Mouse (Mus musculus) gastrocnemius, adult 2 months (tissue): ENCODE results near the gene S100a8. TPM values are rescaled to one million over a fixed set of nuclear protein-coding genes. Genes with fewer than 3 reads are reported as not detected.

ENCODE experiments used
- DNase-seq: peaks from one replicate; pipeline ENCODE4 v3.0.0; 2022
- H3K27ac ChIP-seq: fragments of 200-600 bp; 2 replicates; pipeline ENCODE4 v1.8.1; 2022; ENCODE audit warnings: mild to moderate bottlenecking
- H3K4me3 ChIP-seq: fragments of 200-600 bp; 2 replicates; pipeline ENCODE4 v1.8.1; 2022; ENCODE audit warnings: mild to moderate bottlenecking, moderate library complexity
- CTCF ChIP-seq: fragments of 200-600 bp; IDR thresholded peaks from 2 replicates; pipeline ENCODE4 v1.8.1; 2022; ENCODE audit warnings: antibody characterized with exemption, mild to moderate bottlenecking, moderate library complexity
- intact Hi-C: fragments of 180-260 bp; cut with DNase I; formaldehyde crosslinking; loops from one replicate; pipeline ENCODE4 v1.15.1; 2025
- long read RNA-seq, 2 experiments: library from polyadenylated mRNA; stranded (forward); transcript quantifications; one replicate each; pipeline ENCODE4 v2.0.0; 2021
- total RNA-seq, 2 experiments: library from RNA; stranded (reverse); gene quantifications; 2 replicates each; pipeline ENCODE4 v1.2.3; 2021

The S100a8 gene
- not detected for total RNA-seq
- long read RNA-seq, experiment 1, result 0 reads
- long read RNA-seq, experiment 2, partial matches to known transcripts, result 0 of 1 reads
- long read RNA-seq, experiment 2, other reads (novel, unspliced or antisense), result 0 of 1 reads

- intact Hi-C loops, result no loop called here
- Histone ChIP-seq H3K27ac (no peak within 1 kb of the TSS), H3K4me3 (no peak within 1 kb of the TSS)
- no peak for TF ChIP-seq CTCF
- DNase-seq, result peak; percentile 45
These were observed at the start of gene S100a8 for GRCm38 (mm10) chr3:90668846-90669245. TSS of gene S100a8 (plus strand) at chr3:90668978.

- no peak for DNase-seq
- Histone ChIP-seq H3K4me3 (no peak overlapping the region), H3K27ac (no peak overlapping the region)
- TF ChIP-seq CTCF, result no peak
- intact Hi-C loops, result no loop called here
These were observed 47.2 kb upstream of the S100a8 start for GRCm38 (mm10) chr3:90621552-90621951.

- H3K27ac ChIP-seq, result no peak overlapping the region
- intact Hi-C loops, result no loop called here
- no peak overlapping the region for H3K4me3 ChIP-seq
- DNase-seq, result peak; percentile 66
- TF ChIP-seq CTCF, result no peak
These were observed 45.2 kb upstream of the S100a8 start for GRCm38 (mm10) chr3:90623435-90624071.

GRCm38 (mm10) chr3:90625496-90625895 lies 43.3 kb upstream of the S100a8 start:
- no peak for DNase-seq
- TF ChIP-seq CTCF, result no peak
- no peak overlapping the region for H3K27ac ChIP-seq
- no peak overlapping the region for H3K4me3 ChIP-seq
- intact Hi-C loops, result no loop called here

GRCm38 (mm10) chr3:90626266-90627021 lies 42.3 kb upstream of the S100a8 start:
- TF ChIP-seq CTCF, result no peak
- Histone ChIP-seq H3K27ac (no peak overlapping the region), H3K4me3 (no peak overlapping the region)
- DNase-seq, result no peak
- intact Hi-C loops, result no loop called here

GRCm38 (mm10) chr3:90627366-90627765 lies 41.4 kb upstream of the S100a8 start:
- TF ChIP-seq CTCF, result no peak
- H3K4me3 ChIP-seq, result no peak overlapping the region
- no peak for DNase-seq
- no peak overlapping the region for H3K27ac ChIP-seq
- intact Hi-C loops, result no loop called here

GRCm38 (mm10) chr3:90627807-90628206 lies 41.0 kb upstream of the S100a8 start:
- DNase-seq, result no peak
- Histone ChIP-seq H3K27ac (no peak overlapping the region), H3K4me3 (no peak overlapping the region)
- intact Hi-C loops, result no loop called here
- peak; percentile 61 for TF ChIP-seq CTCF

GRCm38 (mm10) chr3:90629298-90629697 lies 39.5 kb upstream of the S100a8 start:
- no peak for DNase-seq
- H3K27ac ChIP-seq, result no peak overlapping the region
- intact Hi-C loops, result no loop called here
- no peak overlapping the region for H3K4me3 ChIP-seq
- no peak for TF ChIP-seq CTCF

- H3K27ac ChIP-seq, result no peak overlapping the region
- no peak overlapping the region for H3K4me3 ChIP-seq
- TF ChIP-seq CTCF, result no peak
- intact Hi-C loops, result no loop called here
- no peak for DNase-seq
These were observed 36.8 kb upstream of the S100a8 start for GRCm38 (mm10) chr3:90631984-90632383.

GRCm38 (mm10) chr3:90638511-90639275 lies 30.1 kb upstream of the S100a8 start:
- no peak for DNase-seq
- Histone ChIP-seq H3K27ac (no peak overlapping the region), H3K4me3 (no peak overlapping the region)
- no peak for TF ChIP-seq CTCF
- intact Hi-C loops, result no loop called here

- intact Hi-C loops, result no loop called here
- H3K27ac ChIP-seq, result no peak overlapping the region
- no peak overlapping the region for H3K4me3 ChIP-seq
- peak; percentile 72 for TF ChIP-seq CTCF
- DNase-seq, result peak; percentile 49
These were observed 29.1 kb upstream of the S100a8 start for GRCm38 (mm10) chr3:90639511-90640154.

GRCm38 (mm10) chr3:90640981-90641380 lies 27.8 kb upstream of the S100a8 start:
- intact Hi-C loops, result no loop called here
- H3K27ac ChIP-seq, result no peak overlapping the region
- no peak for TF ChIP-seq CTCF

More at GRCm38 (mm10) chr3:90640981-90641380, 27.8 kb upstream of the S100a8 start:
- H3K4me3 ChIP-seq, result no peak overlapping the region
- DNase-seq, result no peak
